Mouse (Mus musculus): ENCODE measurements at regions not wholly inside any gene's neighbourhood (a gene's known extent, or its start where the extent isn't known, plus 50 kb on each side); places are given as distances from the start of the nearest gene placed in this dataset. TPM values are rescaled to one million over a fixed set of nuclear protein-coding genes. Genes with fewer than 3 reads are reported as not detected.

DNA sequence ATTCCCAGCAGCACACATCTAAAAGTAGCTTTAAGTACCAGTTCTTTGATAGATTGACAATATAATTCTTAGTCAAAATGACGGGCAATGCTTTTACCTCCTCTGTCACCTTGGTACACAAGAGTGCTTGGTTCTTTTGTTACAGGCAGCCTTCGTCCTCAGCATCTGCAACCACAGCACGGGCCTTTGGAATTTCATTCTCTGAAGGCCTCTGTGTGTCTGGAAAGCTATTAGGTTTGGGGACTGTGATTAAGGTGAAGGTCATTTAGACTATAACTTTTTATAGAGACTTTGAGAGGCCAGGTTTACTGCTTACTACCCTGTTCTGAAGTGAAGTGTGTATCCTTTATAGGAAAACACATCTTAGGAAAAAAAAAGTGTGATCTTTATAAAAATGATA is 58.3 kb upstream of the Sema3a start:
- no peak overlapping the region for H3ac ChIP-seq (ENCODE audit: control insufficient read depth, insufficient read length, low read depth)
- no peaks in the 10 kb centered on the region for H3K27me3 ChIP-seq (ENCODE audit: control insufficient read depth, insufficient read depth, insufficient read length)
- no peaks in the 10 kb centered on the region for H3K36me3 ChIP-seq (ENCODE audit: control insufficient read depth, insufficient read depth)
- TF ChIP-seq USF1 (IDR thresholded peaks at IDR 0.05; ENCODE audit: low read depth) (no peak), MAX (IDR thresholded peaks at IDR 0.05) (no peak), FOSL1 (IDR thresholded peaks at IDR 0.05; ENCODE audit: insufficient read depth, low read length, poor library complexity, severe bottlenecking) (no peak), CEBPB (IDR thresholded peaks at IDR 0.05; ENCODE audit: low read depth) (no peak), MYOD1 (IDR thresholded peaks at IDR 0.05; ENCODE audit: control insufficient read depth, insufficient read length, low read depth) (no peak), CTCF (IDR thresholded peaks at IDR 0.05; ENCODE audit: control insufficient read depth, insufficient read depth, insufficient read length) (no peak), MYOG (IDR thresholded peaks at IDR 0.05; ENCODE audit: control insufficient read depth, extremely low read depth, insufficient read length) (no peak)
- no peak overlapping the region for H3K4me3 ChIP-seq (ENCODE audit: insufficient read depth, poor library complexity, severe bottlenecking)
- H3K79me2 ChIP-seq (ENCODE audit: control insufficient read depth, insufficient read depth) = no peaks in the 10 kb centered on the region
- H3K79me3 ChIP-seq (ENCODE audit: low read depth) = no peaks in the 10 kb centered on the region

Small RNAs in the stretch of these regions (microRNA-seq; reads per million reads assigned to microRNA genes)
- not detected for gene Gm23243 (ENCODE audit: borderline microRNAs expressed)

Data from C2C12 (cell line).